In genomic region chr5:113151554-113152103, GRCm38 (mm10) we compare ENCODE assay signal across 8 mouse cellular contexts.
DNase-seq lines count a peak whose midpoint lies in the region; ATAC-seq and TF ChIP-seq lines count a peak whose summit lies in the region.

No protein-coding gene starts in this region.

- intact Hi-C loops in heart, adult 2 months (cut with DNase I) = no loop called here
- intact Hi-C loops in heart, postnatal 25 days (cut with DNase I) = loop anchor here (2.0 kb wide), 1 partner anchor 13 kb away; no protein-coding TSS in a partner anchor

- peaks cover 13% of the 10 kb centered on the region for H3K4me1 ChIP-seq in heart, adult 2 months (ENCODE audit: control insufficient read depth, insufficient read depth, low read length)
- peaks cover 53% of the 10 kb centered on the region for H3K4me1 ChIP-seq in E14TG2a.4 (replicated peaks; ENCODE audit: low read depth, low read length)
- peaks cover 30% of the 10 kb centered on the region for H3K4me1 ChIP-seq in forebrain, embryonic 16.5 days (replicated peaks; ENCODE audit: control insufficient read depth, insufficient read depth, low read length)
- peaks cover 37% of the 10 kb centered on the region for H3K4me1 ChIP-seq in kidney, embryonic 16.5 days (ENCODE audit: insufficient read depth, low read length)
- H3K4me1 ChIP-seq in midbrain, postnatal 0 days (ENCODE audit: insufficient read depth, low read length) = peaks cover 6% of the 10 kb centered on the region; the same call in 1 of the 2 replicates

- H3K9ac ChIP-seq in heart, adult 2 months (ENCODE audit: low read depth, low read length) = no peak overlapping the region
- no peak overlapping the region for H3K9ac ChIP-seq in forebrain, embryonic 16.5 days (replicated peaks; ENCODE audit: low read depth, low read length)
- peak overlapping the region; percentile 36; the same call in 1 of the 2 replicates for H3K9ac ChIP-seq in kidney, embryonic 16.5 days (replicated peaks; ENCODE audit: low read length)
- no peak overlapping the region for H3K9ac ChIP-seq in midbrain, postnatal 0 days (replicated peaks; ENCODE audit: low read length, poor library complexity, severe bottlenecking)

- H3K27ac ChIP-seq in heart, adult 2 months = peak overlapping the region; percentile 53
- H3K27ac ChIP-seq in forebrain, embryonic 16.5 days (ENCODE audit: low read length) = peak overlapping the region; percentile 46; the same call in 1 of the 2 replicates
- H3K27ac ChIP-seq in kidney, embryonic 16.5 days (ENCODE audit: low read length) = peak overlapping the region; percentile 86
- peak overlapping the region; percentile 34; the same call in 1 of the 2 replicates for H3K27ac ChIP-seq in midbrain, postnatal 0 days (ENCODE audit: low read depth, low read length)

- H3K4me3 ChIP-seq in heart, adult 2 months = no peak overlapping the region
- H3K4me3 ChIP-seq in E14TG2a.4 (replicated peaks; ENCODE audit: low read length) = peak overlapping the region; percentile 46
- H3K4me3 ChIP-seq in forebrain, embryonic 16.5 days (replicated peaks; ENCODE audit: low read length) = no peak overlapping the region
- no peak overlapping the region for H3K4me3 ChIP-seq in kidney, embryonic 16.5 days (ENCODE audit: low read length)
- no peak overlapping the region for H3K4me3 ChIP-seq in midbrain, postnatal 0 days (ENCODE audit: low read depth, low read length)

- no peak for TF ChIP-seq EP300 in heart, adult 2 months (IDR thresholded peaks at IDR 0.05; ENCODE audit: insufficient read depth, low read depth, low read length)

- H3K9me3 ChIP-seq in E14TG2a.4 (ENCODE audit: low read length) = no peaks in the 10 kb centered on the region
- H3K9me3 ChIP-seq in forebrain, embryonic 16.5 days (ENCODE audit: control insufficient read depth, low read length) = no peaks in the 10 kb centered on the region
- H3K9me3 ChIP-seq in kidney, embryonic 16.5 days (ENCODE audit: low read length) = no peaks in the 10 kb centered on the region
- no peaks in the 10 kb centered on the region for H3K9me3 ChIP-seq in midbrain, postnatal 0 days (ENCODE audit: low read length)

- WGBS in heart, adult 2 months = 29% methylated on average over 11 of the region's 11 CpGs
- WGBS in forebrain, embryonic 16.5 days = 11% methylated on average over 11 of the region's 11 CpGs
- WGBS in kidney, embryonic 16.5 days = 40% methylated on average over 11 of the region's 11 CpGs
- WGBS in midbrain, postnatal 0 days = 36% methylated on average over 11 of the region's 11 CpGs

- peak; percentile 56 to 57 for DNase-seq in heart, adult 2 months
- no peak for DNase-seq in heart, postnatal 25 days (ENCODE audit: low spot score)
- DNase-seq in midbrain, postnatal 0 days (ENCODE audit: low spot score) = peak; percentile 46
- DNase-seq in right cerebral cortex, postnatal 25 days = no peak
- DNase-seq in right cerebral cortex, postnatal 36 days (ENCODE audit: low spot score in 2 of 2) = no peak

- ATAC-seq in forebrain, embryonic 16.5 days = peak; percentile 36; the same call in 1 of the 2 replicates
- peak; percentile 39; the same call in 1 of the 2 replicates for ATAC-seq in kidney, embryonic 16.5 days (ENCODE audit: low FRiP score, low TSS enrichment)
- ATAC-seq in midbrain, postnatal 0 days (ENCODE audit: low FRiP score) = no peak

- no peaks in the 10 kb centered on the region for H3K79me2 ChIP-seq in heart, adult 2 months (replicated peaks; ENCODE audit: control insufficient read depth, insufficient read depth, low read length)

- H3K27me3 ChIP-seq in heart, adult 2 months (ENCODE audit: control insufficient read depth, insufficient read depth, low read length) = no peaks in the 10 kb centered on the region
- H3K27me3 ChIP-seq in E14TG2a.4 (ENCODE audit: insufficient read depth, low read length) = no peaks in the 10 kb centered on the region
- H3K27me3 ChIP-seq in forebrain, embryonic 16.5 days (replicated peaks; ENCODE audit: control insufficient read depth, insufficient read depth, low read length) = no peaks in the 10 kb centered on the region
- no peaks in the 10 kb centered on the region for H3K27me3 ChIP-seq in kidney, embryonic 16.5 days (ENCODE audit: insufficient read depth, low read length)
- no peaks in the 10 kb centered on the region for H3K27me3 ChIP-seq in midbrain, postnatal 0 days (ENCODE audit: insufficient read depth, low read length)

- H3K36me3 ChIP-seq in heart, adult 2 months (ENCODE audit: control insufficient read depth, insufficient read depth, low read length) = no peaks in the 10 kb centered on the region
- H3K36me3 ChIP-seq in E14TG2a.4 (ENCODE audit: insufficient read depth, low read length) = no peaks in the 10 kb centered on the region
- no peaks in the 10 kb centered on the region for H3K36me3 ChIP-seq in forebrain, embryonic 16.5 days (ENCODE audit: control insufficient read depth, insufficient read depth)
- no peaks in the 10 kb centered on the region for H3K36me3 ChIP-seq in kidney, embryonic 16.5 days (ENCODE audit: insufficient read depth, low read length)
- H3K36me3 ChIP-seq in midbrain, postnatal 0 days (ENCODE audit: insufficient read depth, low read length) = no peaks in the 10 kb centered on the region

- no peak overlapping the region for H3K4me2 ChIP-seq in forebrain, embryonic 16.5 days (ENCODE audit: low read length)
- H3K4me2 ChIP-seq in kidney, embryonic 16.5 days (replicated peaks; ENCODE audit: low read depth, low read length) = no peak overlapping the region
- H3K4me2 ChIP-seq in midbrain, postnatal 0 days (ENCODE audit: low read depth, low read length, poor library complexity, severe bottlenecking) = no peak overlapping the region

- TF ChIP-seq CTCF in heart, adult 2 months (IDR thresholded peaks at IDR 0.05) = no peak
- no peak for TF ChIP-seq CTCF in E14TG2a.4 (conservative IDR thresholded peaks at IDR 0.05; ENCODE audit: low read length)
- no peak for TF ChIP-seq CTCF in midbrain, postnatal 0 days (IDR thresholded peaks at IDR 0.05)

- no peak for TF ChIP-seq POLR2A in heart, adult 2 months (IDR thresholded peaks at IDR 0.05; ENCODE audit: insufficient read depth, low read depth, low read length)

Comparison
In these comparisons a context has a peak if more than half of its experiments do, and no peak if none do; other contexts are left out.
1. DNase-seq: peak in heart, adult 2 months (2 of 2) and midbrain, postnatal 0 days (single experiment); none in heart, postnatal 25 days (single experiment), right cerebral cortex, postnatal 25 days (single experiment) and right cerebral cortex, postnatal 36 days (0 of 2).
2. H3K27ac ChIP-seq: peak in every context shown above with its lines; median percentile 86 in kidney, embryonic 16.5 days; 53 in heart, adult 2 months; 46 in forebrain, embryonic 16.5 days; 34 in midbrain, postnatal 0 days.